ENCODE assay signal across 10 mouse cellular contexts in the genomic region with DNA sequence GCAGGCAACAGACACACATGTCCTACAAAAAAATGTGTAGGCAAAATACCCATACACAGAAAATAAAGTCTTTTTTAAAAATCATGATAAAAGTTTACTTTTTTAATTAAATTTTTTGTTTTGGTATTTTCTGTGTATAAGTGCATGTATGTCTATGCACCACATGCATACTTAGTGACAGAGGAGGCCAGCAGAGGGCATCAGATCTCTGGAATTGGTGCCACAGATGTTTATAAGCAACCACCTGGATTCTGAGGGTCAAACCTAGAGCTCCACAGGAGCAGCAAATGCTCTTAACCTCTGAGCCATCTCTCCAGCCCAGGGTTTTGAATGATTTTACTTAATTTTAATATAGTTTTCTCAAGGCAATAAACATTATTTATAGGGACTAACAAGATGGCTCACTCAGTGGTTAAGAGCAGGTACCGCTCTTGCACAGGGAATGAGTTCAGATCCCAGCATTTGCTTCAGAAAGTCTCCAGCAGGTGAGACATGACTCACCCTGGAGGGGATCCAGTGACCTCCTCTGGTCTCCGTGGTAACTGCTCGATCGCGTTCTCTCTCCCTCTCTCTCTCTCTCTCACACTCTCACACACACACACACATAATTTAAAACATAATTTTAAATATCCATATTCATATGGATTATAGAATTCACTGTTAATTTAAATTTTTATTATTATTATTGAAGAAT. TPM values are rescaled to one million over a fixed set of nuclear protein-coding genes. Genes with fewer than 3 reads are reported as not detected.
A peak's percentile ranks its signal among the peaks of the same experiment; 100 is the strongest.
DNase-seq lines count a peak whose midpoint lies in the region; ATAC-seq and TF ChIP-seq lines count a peak whose summit lies in the region.
"Had no signal": no experiment of that assay in that cellular context is flagged by ENCODE, and none has a peak within 500 bp of the region (broad histone marks: within the 10 kb centered on the region; RNA-seq: fewer than 3 reads in every experiment).

No protein-coding gene starts in this region.

- no peak for ATAC-seq in intestine, postnatal 0 days
- no peak for ATAC-seq in intestine, embryonic 16.5 days
- ATAC-seq in G1E (ENCODE audit: extremely low read depth, insufficient number of reproducible peaks, low FRiP score, poor library complexity, severe bottlenecking): peak; percentile 45; the same call in 1 of the 2 replicates
- 0 out of 2 replicates have a peak, but pooled peaks have one; percentile 45 for ATAC-seq in common myeloid progenitor, adult 5-6 weeks (replicated peaks; ENCODE audit: low read depth, poor library complexity, severe bottlenecking)
- ATAC-seq in granulocyte monocyte progenitor cell, adult 5-6 weeks (replicated peaks; ENCODE audit: poor library complexity, severe bottlenecking): no peak

- H3K9me3 ChIP-seq in intestine, postnatal 0 days (ENCODE audit: control insufficient read depth): no peaks in the 10 kb centered on the region
- H3K9me3 ChIP-seq in intestine, embryonic 16.5 days (ENCODE audit: control insufficient read depth, low read length): no peaks in the 10 kb centered on the region
- H3K9me3 ChIP-seq in G1E (replicated peaks): no peaks in the 10 kb centered on the region
- H3K9me3 ChIP-seq: embryonic facial prominence, embryonic 13.5 days had no signal

- peaks cover 23% of the 10 kb centered on the region; the same call in 1 of the 2 replicates for H3K36me3 ChIP-seq in intestine, postnatal 0 days (ENCODE audit: control insufficient read depth, insufficient read depth)
- H3K36me3 ChIP-seq in intestine, embryonic 16.5 days (ENCODE audit: control insufficient read depth, insufficient read depth, low read length): no peaks in the 10 kb centered on the region
- peaks cover 33% of the 10 kb centered on the region for H3K36me3 ChIP-seq in G1E (replicated peaks)

- DNase-seq in G1E (ENCODE audit: low spot score): no peak
- peak; percentile 50 for DNase-seq in lung, postnatal 14 days
- no peak for DNase-seq in urinary bladder, postnatal 25 days (ENCODE audit: low spot score)
- no peak for DNase-seq in gastrocnemius, postnatal 4 days (ENCODE audit: low spot score in 2 of 2)

- H3K9ac ChIP-seq in intestine, postnatal 0 days (ENCODE audit: low read depth, low read length): no peak overlapping the region
- H3K9ac ChIP-seq in intestine, embryonic 16.5 days (ENCODE audit: low read depth, low read length): no peak overlapping the region
- H3K9ac ChIP-seq: embryonic facial prominence, embryonic 13.5 days had no signal

- 85% methylated on average over 5 of the region's 5 CpGs for WGBS in intestine, postnatal 0 days
- WGBS in intestine, embryonic 16.5 days: 82% methylated on average over 5 of the region's 5 CpGs

- no peaks in the 10 kb centered on the region for H3K4me1 ChIP-seq in intestine, postnatal 0 days (replicated peaks; ENCODE audit: control insufficient read depth, insufficient read depth, low read length)
- 0 out of 2 replicates have a peak, but pooled peaks cover 3% of the 10 kb centered on the region for H3K4me1 ChIP-seq in intestine, embryonic 16.5 days (ENCODE audit: control insufficient read depth, insufficient read depth, low read length)
- peaks cover 9% of the 10 kb centered on the region; the same call in 1 of the 2 replicates for H3K4me1 ChIP-seq in G1E (ENCODE audit: insufficient read depth, low read depth, low read length)
- H3K4me1 ChIP-seq: embryonic facial prominence, embryonic 13.5 days had no signal

- no peak overlapping the region for H3K4me2 ChIP-seq in intestine, postnatal 0 days (replicated peaks; ENCODE audit: low read depth)
- no peak overlapping the region for H3K4me2 ChIP-seq in intestine, embryonic 16.5 days (ENCODE audit: low read depth, low read length)
- H3K4me2 ChIP-seq: embryonic facial prominence, embryonic 13.5 days had no signal

- H3K4me3 ChIP-seq in intestine, postnatal 0 days (ENCODE audit: low read depth, low read length): no peak overlapping the region
- no peak overlapping the region for H3K4me3 ChIP-seq in intestine, embryonic 16.5 days (ENCODE audit: low read length)
- H3K4me3 ChIP-seq in G1E (ENCODE audit: low read depth, low read length): no peak overlapping the region
- H3K4me3 ChIP-seq: embryonic facial prominence, embryonic 13.5 days had no signal

- peak; percentile 61 for TF ChIP-seq CTCF in intestine, postnatal 0 days (IDR thresholded peaks at IDR 0.05; ENCODE audit: low read depth)
- TF ChIP-seq CTCF in G1E (IDR thresholded peaks at IDR 0.05; ENCODE audit: low read depth, low read length): no peak

- no peaks in the 10 kb centered on the region for H3K27me3 ChIP-seq in intestine, postnatal 0 days (replicated peaks; ENCODE audit: control insufficient read depth, insufficient read depth, low read length)
- H3K27me3 ChIP-seq in intestine, embryonic 16.5 days (replicated peaks; ENCODE audit: control insufficient read depth, insufficient read depth, low read length): no peaks in the 10 kb centered on the region
- no peaks in the 10 kb centered on the region for H3K27me3 ChIP-seq in G1E (ENCODE audit: insufficient read depth, low read length)
- H3K27me3 ChIP-seq: embryonic facial prominence, embryonic 13.5 days had no signal

- no peak overlapping the region for H3K27ac ChIP-seq in intestine, postnatal 0 days (ENCODE audit: low read depth, low read length)
- H3K27ac ChIP-seq in intestine, embryonic 16.5 days (ENCODE audit: low read length): no peak overlapping the region
- H3K27ac ChIP-seq: embryonic facial prominence, embryonic 13.5 days; macrophage had no signal

RNA-seq across cellular contexts. Expression of a gene that starts 18.4 kb away (rescaled TPM):
- polyA plus RNA-seq in intestine, postnatal 0 days (2015; fragmentation: Nextera tagmentation; extraction: Ambion mirVana): 4.6 and 4.9 TPM in 2 replicates
- polyA plus RNA-seq in intestine, embryonic 16.5 days (2015; fragmentation: Nextera tagmentation; extraction: Ambion mirVana): 3.3 and 3.6 TPM in 2 replicates
- total RNA-seq in G1E (2014; fragmentation: Nextera tagmentation): 8.4 and 11.4 TPM in 2 replicates
- total RNA-seq in G1E (2017): 10.7 and 12.3 TPM in 2 replicates
- 2.0 and 2.4 TPM in 2 replicates for polyA plus RNA-seq in G1E (2012)
- 5.1 and 11.6 TPM in 2 replicates for total RNA-seq in common myeloid progenitor, adult 5-6 weeks (2017)
- 2.5 and 5.7 TPM in 2 replicates for total RNA-seq in granulocyte monocyte progenitor cell, adult 5-6 weeks (2014; fragmentation: Nextera tagmentation)
- 2.8 and 5.6 TPM in 2 replicates for total RNA-seq in granulocyte monocyte progenitor cell, adult 5-6 weeks (2017)
- 1 to 10 TPM; 4.1 to 4.7 TPM for total RNA-seq in gastrocnemius, postnatal 4 days (2021)

RNA-seq across cellular contexts. Expression of a gene that starts 50.0 kb away (rescaled TPM):
- polyA plus RNA-seq in intestine, postnatal 0 days (2015; fragmentation: Nextera tagmentation; extraction: Ambion mirVana): 6.5 and 7.3 TPM in 2 replicates
- 8.1 and 9.5 TPM in 2 replicates for polyA plus RNA-seq in intestine, embryonic 16.5 days (2015; fragmentation: Nextera tagmentation; extraction: Ambion mirVana)
- total RNA-seq in G1E (2014; fragmentation: Nextera tagmentation) (22.5 and 25.0 TPM in 2 replicates), G1E (2017) (11.2 and 11.7 TPM in 2 replicates)
- polyA plus RNA-seq in G1E (2012): 2.3 and 3.5 TPM in 2 replicates
- total RNA-seq in common myeloid progenitor, adult 5-6 weeks (2017): 7.8 and 9.9 TPM in 2 replicates
- 14.1 and 16.7 TPM in 2 replicates for total RNA-seq in granulocyte monocyte progenitor cell, adult 5-6 weeks (2014; fragmentation: Nextera tagmentation)
- total RNA-seq in granulocyte monocyte progenitor cell, adult 5-6 weeks (2017): 6.6 TPM in 2 replicates
- 1 to 10 TPM; 4.9 to 7.7 TPM for total RNA-seq in gastrocnemius, postnatal 4 days (2021)

RNA-seq across cellular contexts. Expression of a gene that starts 55.9 kb away (rescaled TPM):
- 6.7 and 8.4 TPM in 2 replicates for polyA plus RNA-seq in intestine, postnatal 0 days (2015; fragmentation: Nextera tagmentation; extraction: Ambion mirVana)
- 11.1 and 11.9 TPM in 2 replicates for polyA plus RNA-seq in intestine, embryonic 16.5 days (2015; fragmentation: Nextera tagmentation; extraction: Ambion mirVana)
- total RNA-seq in G1E (2014; fragmentation: Nextera tagmentation): 55.5 TPM in 2 replicates
- 9.9 and 15.0 TPM in 2 replicates for total RNA-seq in G1E (2017)
- 2.9 and 5.2 TPM in 2 replicates for polyA plus RNA-seq in G1E (2012)
- total RNA-seq in common myeloid progenitor, adult 5-6 weeks (2017): 4.9 and 9.5 TPM in 2 replicates
- total RNA-seq in granulocyte monocyte progenitor cell, adult 5-6 weeks (2014; fragmentation: Nextera tagmentation): 2.3 and 3.5 TPM in 2 replicates
- total RNA-seq in granulocyte monocyte progenitor cell, adult 5-6 weeks (2017): 0.21 and 5.8 TPM in 2 replicates
- 10 to 100 TPM; 27.8 to 29.7 TPM for total RNA-seq in gastrocnemius, postnatal 4 days (2021)

Comparison
In these comparisons a context has a peak if more than half of its experiments do, and no peak if none do; other contexts are left out.
1. ATAC-seq: peak in G1E (single experiment) and common myeloid progenitor, adult 5-6 weeks (single experiment); none in intestine, postnatal 0 days (single experiment), intestine, embryonic 16.5 days (single experiment) and granulocyte monocyte progenitor cell, adult 5-6 weeks (single experiment).